Mouse (Mus musculus) left cerebral cortex, postnatal 10 days (tissue): ENCODE data around the gene Ssna1. TPM values are rescaled to one million over a fixed set of nuclear protein-coding genes. Genes with fewer than 3 reads are reported as not detected.

ENCODE experiments used
- DNase-seq, 2 experiments: peaks; one replicate each; pipeline ENCODE4 v3.0.0; 2021 to 2022; ENCODE audit warnings: low spot score in 2 of 2, mixed read lengths in 1 of 2; ENCODE audit errors: extremely low spot score in 1 of 2
- intact Hi-C: fragments of 180-260 bp; cut with DNase I; formaldehyde crosslinking; loops from one replicate; pipeline ENCODE4 v1.15.1; 2025
- total RNA-seq, 2 experiments: library from RNA; stranded (reverse); gene quantifications; 2 replicates each; pipeline ENCODE4 v1.2.3; 2021

The Ssna1 gene
- total RNA-seq, 2 experiments from 2014 or later, result 72.1 to 81.0 TPM

DNA sequence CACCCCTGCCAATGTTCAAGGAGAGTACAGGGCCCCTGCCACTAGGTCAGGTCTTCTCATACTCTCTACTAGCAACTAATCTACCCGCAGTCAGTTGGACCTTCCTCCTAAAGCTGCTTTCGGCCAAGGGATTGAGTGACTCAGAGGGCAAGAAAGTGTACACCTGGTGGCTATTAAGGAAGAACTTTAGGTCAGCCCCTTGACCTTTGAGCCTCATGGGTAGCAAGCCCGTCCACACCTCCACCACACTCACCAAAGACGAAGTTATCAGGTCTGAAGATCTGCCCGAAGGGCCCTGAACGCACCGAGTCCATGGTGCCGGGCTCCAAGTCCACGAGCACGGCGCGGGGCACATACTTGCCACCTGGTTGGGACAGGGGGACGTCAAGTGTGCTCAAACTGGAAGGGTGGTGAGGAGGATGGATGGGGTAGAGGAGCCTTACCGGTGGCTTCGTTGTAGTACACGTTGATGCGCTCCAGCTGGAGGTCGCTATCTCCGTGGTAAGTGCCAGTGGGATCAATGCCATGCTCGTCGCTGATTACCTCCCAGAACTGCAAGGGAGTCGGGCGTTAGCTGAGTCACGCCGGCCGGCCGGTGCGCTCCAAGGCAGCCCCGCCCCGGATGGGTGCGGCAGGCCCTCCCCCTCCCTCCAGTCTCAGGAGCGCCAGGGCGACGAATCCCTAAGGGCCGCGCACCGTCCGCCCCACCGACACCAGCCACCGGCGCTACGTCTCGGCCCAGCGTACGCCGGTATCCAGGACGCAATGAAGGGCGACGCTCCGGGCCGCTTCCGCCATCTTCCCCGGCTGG, 48.4 kb downstream of the Ssna1 start:
- intact Hi-C loops, result no loop called here
- peak; percentile 38 to 89 for DNase-seq

DNA sequence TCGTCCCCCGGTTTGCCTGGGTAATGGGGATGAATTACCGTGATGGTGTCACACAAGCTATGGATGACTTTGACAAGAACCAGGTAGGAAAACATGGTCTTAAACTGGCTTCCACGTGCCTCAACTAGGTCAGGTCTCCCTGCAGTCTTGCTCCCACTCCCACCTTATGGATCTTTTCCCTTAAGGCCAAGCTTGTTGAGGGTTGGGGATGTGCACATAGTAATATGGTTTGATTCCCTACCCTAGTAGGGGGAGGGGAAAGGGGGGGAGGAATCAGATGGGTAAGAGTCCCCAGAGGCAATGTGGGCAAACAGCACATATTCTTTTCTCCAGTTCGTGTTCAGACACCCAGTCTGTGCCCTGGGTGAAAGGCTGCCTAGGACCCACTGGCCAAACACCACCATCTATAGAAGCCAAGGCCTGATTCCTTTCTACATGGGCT, 50.9 kb downstream of the Ssna1 start:
- DNase-seq, result no peak
- intact Hi-C loops, result no loop called here

Other genes starting within 250 kb of the Ssna1 start
- gene Nsmf, start 218.1 kb downstream of the Ssna1 start, total RNA-seq, result 100 to 1,000 TPM; 566 to 585 TPM
- gene Entpd8, start 192.1 kb downstream of the Ssna1 start, total RNA-seq, result not detected
- not detected for gene Noxa1, start 177.3 kb downstream of the Ssna1 start, total RNA-seq
- 10 to 100 TPM; 34.5 to 41.9 TPM for gene Nrarp, start 91.7 kb downstream of the Ssna1 start, total RNA-seq
- gene Tor4a, start 75.6 kb downstream of the Ssna1 start, total RNA-seq, result 1 to 10 TPM; 1.8 to 1.9 TPM
- gene Nelfb, start 60.9 kb downstream of the Ssna1 start, total RNA-seq, result 10 to 100 TPM; 51.1 to 56.9 TPM
- gene Stpg3, start 57.8 kb downstream of the Ssna1 start, total RNA-seq, result not detected
- gene Fam166a, start 53.7 kb downstream of the Ssna1 start, total RNA-seq, result not detected
- gene Tubb4b, start 47.7 kb downstream of the Ssna1 start, total RNA-seq, result 100 to 1,000 TPM; 484 to 492 TPM
- gene Slc34a3, start 38.1 kb downstream of the Ssna1 start, total RNA-seq, result not detected
- not detected for gene Rnf224, start 35.7 kb downstream of the Ssna1 start, total RNA-seq
- gene Rnf208, start 30.2 kb downstream of the Ssna1 start, total RNA-seq, result 100 to 1,000 TPM; 229 to 231 TPM
- not detected for gene Cysrt1, start 30.0 kb downstream of the Ssna1 start, total RNA-seq
- gene AL732309.1, start 25.6 kb downstream of the Ssna1 start, total RNA-seq, result 1 to 10 TPM in 1 of 2 experiments, not detected in 1; 2.4 TPM
- 10 to 100 TPM; 30.5 to 31.4 TPM for gene Tmem203, start 17.0 kb downstream of the Ssna1 start, total RNA-seq
- 10 to 100 TPM; 10.8 to 14.6 TPM for gene Tprn, start 9.8 kb downstream of the Ssna1 start, total RNA-seq
- gene Anapc2, start within 50 bp of the Ssna1 start, total RNA-seq, result 10 to 100 TPM; 79.7 to 85.1 TPM
- gene Tmem210, start 15.7 kb upstream of the Ssna1 start, total RNA-seq, result not detected
- gene Lrrc26, start 17.5 kb upstream of the Ssna1 start, total RNA-seq, result not detected
- gene Grin1, start 46.7 kb upstream of the Ssna1 start, total RNA-seq, result 100 to 1,000 TPM; 386 to 400 TPM
- gene Man1b1, start 59.9 kb upstream of the Ssna1 start, total RNA-seq, result 10 to 100 TPM; 57.6 to 64.0 TPM
- 10 to 100 TPM; 24.7 to 28.5 TPM for gene Dpp7, start 83.9 kb upstream of the Ssna1 start, total RNA-seq
- 10 to 100 TPM in 1 of 2 experiments, 1 to 10 TPM in 1; 6.3 to 12.1 TPM for gene Uap1l1, start 93.2 kb upstream of the Ssna1 start, total RNA-seq
- gene Sapcd2, start 99.9 kb upstream of the Ssna1 start, total RNA-seq, result 1 to 10 TPM; 9.6 to 9.9 TPM
- gene Entpd2, start 123.4 kb upstream of the Ssna1 start, total RNA-seq, result 10 to 100 TPM; 12.2 to 15.6 TPM
- 100 to 1,000 TPM; 401 to 408 TPM for gene Npdc1, start 126.9 kb upstream of the Ssna1 start, total RNA-seq
- under 1 TPM; 0.22 to 0.41 TPM for gene Fut7, start 150.8 kb upstream of the Ssna1 start, total RNA-seq
- gene Abca2, start 156.3 kb upstream of the Ssna1 start, total RNA-seq, result 100 to 1,000 TPM; 113 to 121 TPM
- under 1 TPM in 1 of 2 experiments, not detected in 1; 0.87 TPM for gene Clic3, start 184.4 kb upstream of the Ssna1 start, total RNA-seq
- 10 to 100 TPM; 72.0 to 79.5 TPM for gene Paxx, start 188.7 kb upstream of the Ssna1 start, total RNA-seq
- gene Ptgds, start 197.6 kb upstream of the Ssna1 start, total RNA-seq, result 1,000 to 10,000 TPM; 1,004 to 1,053 TPM
- not detected for gene Lcn12, start 221.5 kb upstream of the Ssna1 start, total RNA-seq
- gene Fbxw5, start 228.3 kb upstream of the Ssna1 start, total RNA-seq, result 100 to 1,000 TPM; 127 TPM
- 1 to 10 TPM; 1.2 to 2.3 TPM for gene C8g, start 229.3 kb upstream of the Ssna1 start, total RNA-seq